Mouse (Mus musculus): ENCODE measurements around the gene Mocs1.

Mocs1 gene
- long read RNA-seq, experiment 1, partial matches to known transcripts, result 0 of 7 reads
- long read RNA-seq, experiment 1, other reads (novel, unspliced or antisense), result 4 of 7 reads
- long read RNA-seq, experiment 2, partial matches to known transcripts, result 0 of 3 reads
- long read RNA-seq, experiment 2, other reads (novel, unspliced or antisense), result 1 of 3 reads

DNA sequence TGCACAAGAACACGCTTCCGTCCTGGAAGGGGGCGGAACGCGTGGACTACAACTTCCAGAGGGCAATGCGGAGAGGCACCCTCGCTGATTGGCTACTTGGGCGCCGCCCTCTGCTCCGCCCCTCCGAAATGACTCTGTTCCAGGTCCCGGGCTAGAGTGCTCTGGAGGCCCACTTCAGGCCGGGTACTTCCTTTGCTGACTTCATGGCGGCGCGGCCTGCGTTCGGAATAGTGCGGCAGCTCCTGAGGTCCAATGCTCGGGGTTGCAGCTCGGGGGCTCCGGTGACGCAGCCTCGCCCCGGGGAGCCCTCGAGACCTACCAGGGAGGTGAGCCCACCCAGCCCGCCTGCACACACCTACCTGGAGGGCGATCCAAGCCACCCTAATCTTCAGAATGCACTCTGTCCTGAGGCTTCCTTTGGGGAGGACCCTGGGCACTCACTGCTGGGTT lies at the start of gene Mocs1:
TSS of gene Mocs1 (plus strand) at position 124 of the 450 bp plus-strand sequence.
- intact Hi-C loops (cut with DNase I), result no loop called here

DNA sequence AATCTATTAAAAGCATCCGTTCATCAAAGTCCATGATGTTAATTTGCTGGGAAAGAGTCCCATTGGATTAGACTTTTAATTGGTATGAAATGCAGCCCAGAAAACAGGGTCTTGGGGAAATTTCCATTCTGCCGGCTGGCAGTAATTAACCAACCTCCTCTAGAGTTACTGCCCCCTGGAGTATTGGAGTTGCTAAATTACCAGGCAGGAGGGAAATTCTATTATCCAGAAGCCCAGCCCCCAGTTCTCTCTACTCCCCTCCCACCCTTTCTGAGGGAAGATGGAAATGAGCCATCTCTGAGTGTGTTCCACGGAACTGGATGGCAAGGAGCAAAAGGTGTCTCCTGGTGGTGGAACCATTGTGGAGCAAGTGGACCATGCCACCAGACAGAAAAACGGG lies 48.5 kb upstream of the Mocs1 start:
- intact Hi-C loops (cut with DNase I), result no loop called here

DNA sequence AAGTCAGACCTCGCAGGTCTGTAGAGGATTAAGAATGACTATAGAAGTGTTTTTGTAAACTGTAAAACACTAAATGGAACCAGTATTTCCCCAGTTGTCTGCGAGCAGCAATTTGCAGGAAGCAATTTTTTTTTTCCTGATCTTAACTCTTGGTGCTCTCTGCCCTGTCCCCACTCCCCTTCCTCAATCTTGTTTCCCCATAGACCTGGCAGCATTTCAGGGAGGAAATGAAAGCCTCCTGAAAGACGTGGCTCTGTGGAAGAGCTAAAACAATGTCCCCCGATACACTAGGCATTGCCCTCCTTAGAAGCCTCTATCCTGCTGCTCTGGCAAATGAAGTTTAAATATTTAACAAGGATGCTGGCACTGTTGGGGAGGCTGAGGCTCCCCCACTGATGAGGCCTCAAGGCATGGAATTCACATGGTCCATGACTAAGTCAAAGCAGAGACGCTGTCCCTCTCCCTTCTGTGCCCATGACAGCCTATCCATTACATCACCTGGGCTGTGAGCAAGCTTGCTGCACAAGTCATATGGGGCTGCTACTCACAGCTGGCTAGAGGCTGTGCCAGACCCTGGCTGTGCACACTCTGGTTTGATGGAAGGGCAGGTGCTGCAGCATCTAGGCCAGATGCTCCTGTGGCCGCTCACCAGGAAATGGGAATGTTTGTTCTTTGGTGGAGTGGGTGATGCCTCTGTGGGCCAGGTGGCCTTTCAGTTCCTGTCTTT lies 43.8 kb upstream of the Mocs1 start:
- intact Hi-C loops (cut with DNase I), result no loop called here

DNA sequence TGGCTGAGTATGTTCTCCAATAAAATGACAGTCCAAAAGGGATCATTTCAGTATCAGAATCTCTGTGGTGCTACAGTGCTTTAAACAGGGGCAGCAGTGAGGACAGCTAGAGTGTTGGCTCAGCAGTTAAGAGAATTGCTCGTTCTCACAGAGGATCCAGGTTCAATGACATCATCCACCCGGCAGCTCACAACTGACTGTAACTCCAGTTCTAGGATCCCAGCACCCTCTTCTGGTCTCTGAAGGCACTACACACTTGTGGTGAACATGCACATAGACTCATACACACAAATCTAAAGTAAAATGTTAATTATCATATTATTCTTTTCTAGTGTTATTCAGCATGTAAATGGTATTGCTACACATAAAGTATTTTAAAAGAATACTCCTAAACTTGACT lies 40.4 kb upstream of the Mocs1 start:
- intact Hi-C loops (cut with DNase I), result no loop called here

DNA sequence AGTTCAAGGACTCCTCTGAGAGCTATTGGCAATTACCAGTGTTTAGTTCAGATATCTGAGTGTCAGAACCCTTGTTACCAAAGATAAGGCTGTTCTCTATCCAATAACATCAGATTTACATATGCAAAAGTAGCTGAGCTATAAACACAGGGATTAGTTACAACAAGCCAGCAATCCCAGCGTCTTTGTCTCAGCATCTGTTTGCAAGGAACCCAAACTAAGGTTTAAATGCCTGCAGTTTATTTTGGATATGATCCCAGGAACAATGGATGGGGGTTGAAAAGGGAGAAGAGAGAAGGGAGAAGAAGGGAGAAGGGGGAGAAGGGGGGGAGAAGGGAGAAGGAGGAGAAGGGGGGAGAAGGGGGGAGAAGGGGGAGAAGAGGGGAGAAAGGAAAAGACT lies 35.4 kb upstream of the Mocs1 start:
- intact Hi-C loops (cut with DNase I), result no loop called here

DNA sequence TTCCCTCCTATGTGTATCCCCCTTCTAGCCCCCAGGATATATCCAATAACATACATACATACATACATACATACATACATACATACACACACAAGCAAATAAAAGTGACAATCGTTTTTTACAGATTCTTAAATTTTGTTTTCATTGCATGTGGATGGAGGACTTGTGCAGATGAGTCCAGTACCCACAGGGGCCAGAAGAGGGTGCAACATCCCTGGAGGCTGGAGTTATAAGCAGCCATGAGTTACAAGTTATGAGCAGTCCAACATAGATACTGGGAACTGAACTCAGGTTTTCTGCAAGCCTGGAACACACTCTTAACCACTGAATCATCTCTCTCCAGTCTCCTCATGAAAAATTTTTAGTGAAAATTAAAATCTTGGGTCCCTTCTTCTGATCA lies 33.3 kb upstream of the Mocs1 start:
- intact Hi-C loops (cut with DNase I), result loop anchor here (5.0 kb wide), 1 partner anchor 128 kb away; no protein-coding TSS in a partner anchor

DNA sequence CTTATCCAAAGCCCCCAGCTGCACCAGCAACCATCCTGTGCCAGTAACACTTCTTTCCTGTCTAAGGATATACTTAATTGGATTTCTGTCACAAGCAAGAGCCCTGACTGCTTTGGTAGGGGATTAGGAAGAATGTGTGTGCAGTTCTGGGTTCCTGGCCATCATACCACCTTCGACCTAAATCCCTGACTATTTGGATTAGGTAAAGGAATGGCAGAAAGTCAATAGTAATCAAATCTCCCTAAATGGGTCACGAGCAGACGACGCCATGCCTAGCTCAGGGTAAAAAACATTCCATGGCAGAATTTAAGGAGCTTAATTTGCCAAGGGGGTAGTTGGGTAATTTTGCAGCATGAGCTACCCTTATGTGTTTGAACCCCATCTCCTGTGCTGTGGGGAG lies 28.6 kb upstream of the Mocs1 start:
- intact Hi-C loops (cut with DNase I), result loop anchor here (5.0 kb wide), 4 partner anchors 132 to 932 kb away; partner anchors contain the start of gene Lrfn2

DNA sequence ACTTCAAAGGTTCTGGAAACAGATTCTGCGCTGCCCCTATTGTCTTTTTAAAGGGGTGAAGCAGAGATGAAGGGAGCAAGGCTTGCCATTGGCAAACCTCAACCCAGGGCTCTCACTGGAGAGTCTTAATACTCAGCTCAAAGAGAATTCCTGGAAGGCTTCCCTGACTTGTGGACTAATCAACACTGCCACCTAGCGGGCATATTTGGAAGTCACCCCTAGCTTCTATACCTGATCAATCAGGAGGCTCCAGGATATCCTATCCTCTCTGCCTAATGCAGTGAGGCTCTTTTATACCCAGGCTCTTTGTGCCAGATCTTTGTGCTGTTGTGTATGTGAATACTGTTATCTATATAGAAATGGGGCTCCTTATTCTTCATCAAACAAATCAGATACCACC lies 28.0 kb upstream of the Mocs1 start:
- intact Hi-C loops (cut with DNase I), result loop anchor here (5.0 kb wide), 3 partner anchors 213 to 933 kb away; partner anchors contain the start of gene Lrfn2

DNA sequence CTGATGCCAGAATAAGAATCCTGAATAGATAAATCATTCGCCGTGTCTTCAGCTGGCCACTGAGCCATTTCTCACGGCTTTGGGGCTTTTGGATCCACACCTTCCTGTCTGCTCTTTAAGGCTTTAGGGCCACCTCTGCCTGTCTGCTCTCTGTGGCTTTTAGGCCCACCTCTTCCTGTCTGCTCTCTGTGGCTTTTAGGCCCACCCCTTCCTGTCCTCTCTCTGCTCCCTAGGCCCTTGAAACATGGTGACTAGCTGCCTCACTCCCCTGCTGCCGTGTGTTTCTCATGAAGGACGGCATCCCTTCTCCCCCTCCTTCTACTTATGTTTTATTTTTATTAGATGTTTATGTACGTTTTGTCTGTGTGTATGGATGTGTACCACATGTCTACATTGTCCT lies 25.0 kb upstream of the Mocs1 start:
- intact Hi-C loops (cut with DNase I), result loop anchor here (5.0 kb wide), 3 partner anchors 216 to 936 kb away; partner anchors contain the start of gene Lrfn2

DNA sequence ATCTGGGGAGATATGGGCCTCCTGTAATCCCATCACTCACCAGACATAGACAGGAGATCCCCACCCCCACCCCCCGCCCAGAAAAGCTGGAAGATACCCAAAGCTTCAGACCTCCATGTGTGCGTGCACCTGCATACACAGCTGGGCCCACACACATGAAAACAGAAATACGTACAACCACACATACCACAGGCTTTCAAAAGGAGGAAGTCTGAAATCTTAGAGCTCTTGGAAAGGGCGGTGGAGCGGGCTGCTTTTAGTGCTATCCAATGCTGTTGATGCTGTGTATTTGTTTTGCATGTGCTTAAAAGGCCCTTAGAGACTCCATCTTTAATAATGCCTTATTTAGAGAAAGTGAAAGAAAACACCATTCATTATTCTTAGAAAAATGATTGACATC lies 22.2 kb upstream of the Mocs1 start:
- intact Hi-C loops (cut with DNase I), result no loop called here

DNA sequence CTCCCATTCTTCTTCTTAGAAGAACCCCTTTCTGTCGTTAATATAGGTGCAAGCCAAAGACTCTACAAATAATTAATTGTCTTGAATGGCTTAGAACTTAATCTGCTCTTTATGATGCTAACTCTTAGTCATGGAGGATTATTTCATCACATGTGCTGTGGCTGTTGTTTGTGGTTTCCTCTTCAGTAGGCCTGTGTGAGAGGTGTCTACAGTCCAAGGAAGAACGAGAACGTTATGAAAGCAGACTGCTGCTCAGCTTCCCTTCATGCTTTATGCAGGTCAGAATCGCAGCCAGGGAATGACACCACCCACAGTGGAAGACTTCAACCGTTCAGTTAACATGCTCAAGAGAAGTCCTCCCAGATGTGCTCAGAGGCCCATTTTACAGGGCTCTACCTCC lies 15.2 kb upstream of the Mocs1 start:
- intact Hi-C loops (cut with DNase I), result no loop called here

DNA sequence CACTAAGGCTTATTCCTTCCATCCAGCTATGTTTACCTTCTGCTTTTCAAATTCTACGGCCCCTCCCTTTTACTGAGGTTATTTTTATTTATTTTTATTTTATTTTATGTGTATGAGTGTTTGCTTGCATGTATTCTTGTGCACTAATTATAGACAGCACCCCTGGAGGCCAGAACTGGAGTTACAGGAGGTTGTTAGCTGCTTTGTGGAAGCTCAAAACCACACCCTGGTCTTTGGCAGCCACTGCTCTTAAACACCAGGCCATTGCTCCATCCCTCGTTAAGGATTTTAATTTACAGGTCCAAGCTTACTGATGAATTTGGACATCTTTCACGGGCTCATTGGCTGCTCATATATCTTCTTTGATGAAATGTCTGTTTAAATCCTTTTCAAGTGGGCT lies 14.6 kb upstream of the Mocs1 start:
- intact Hi-C loops (cut with DNase I), result no loop called here

DNA sequence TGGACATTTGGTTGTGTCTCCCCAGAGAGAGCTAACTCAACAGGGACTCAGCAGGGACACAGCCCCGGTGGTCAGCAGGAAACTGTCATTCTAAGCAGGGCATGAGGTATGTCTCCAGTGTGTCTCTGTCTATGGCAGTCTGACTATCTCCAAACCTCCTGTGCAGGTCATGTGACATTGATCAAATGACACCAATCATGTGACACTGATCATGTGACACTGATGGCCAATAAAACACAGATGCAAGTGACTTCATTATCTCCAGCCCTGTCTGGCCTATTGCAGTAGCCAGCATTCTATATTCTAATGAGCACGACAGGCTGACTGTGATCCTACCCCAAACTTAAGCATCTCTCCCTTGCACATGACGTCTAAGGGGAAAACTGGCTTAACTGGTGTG lies 11.9 kb upstream of the Mocs1 start:
- intact Hi-C loops (cut with DNase I), result no loop called here

DNA sequence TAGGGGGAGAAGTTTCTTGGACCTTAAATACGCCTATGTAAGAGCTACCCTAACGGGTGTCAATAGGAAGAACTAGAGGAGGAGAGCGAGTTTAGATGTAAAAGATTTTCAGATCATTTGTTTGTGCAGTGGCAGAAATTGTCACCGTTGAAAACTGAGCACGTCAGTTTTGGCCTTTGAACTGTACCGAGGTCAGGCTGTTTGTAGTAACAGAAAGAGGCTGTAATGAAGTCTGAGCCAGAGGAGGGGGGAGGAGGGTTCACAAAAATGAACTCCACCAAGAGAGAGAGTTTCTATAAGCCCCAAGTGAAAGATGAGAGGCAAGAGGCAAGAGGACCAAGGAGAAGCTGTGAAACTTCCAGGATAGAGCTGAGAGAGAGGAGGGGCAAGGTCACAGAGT lies 8.3 kb upstream of the Mocs1 start:
- intact Hi-C loops (cut with DNase I), result no loop called here

DNA sequence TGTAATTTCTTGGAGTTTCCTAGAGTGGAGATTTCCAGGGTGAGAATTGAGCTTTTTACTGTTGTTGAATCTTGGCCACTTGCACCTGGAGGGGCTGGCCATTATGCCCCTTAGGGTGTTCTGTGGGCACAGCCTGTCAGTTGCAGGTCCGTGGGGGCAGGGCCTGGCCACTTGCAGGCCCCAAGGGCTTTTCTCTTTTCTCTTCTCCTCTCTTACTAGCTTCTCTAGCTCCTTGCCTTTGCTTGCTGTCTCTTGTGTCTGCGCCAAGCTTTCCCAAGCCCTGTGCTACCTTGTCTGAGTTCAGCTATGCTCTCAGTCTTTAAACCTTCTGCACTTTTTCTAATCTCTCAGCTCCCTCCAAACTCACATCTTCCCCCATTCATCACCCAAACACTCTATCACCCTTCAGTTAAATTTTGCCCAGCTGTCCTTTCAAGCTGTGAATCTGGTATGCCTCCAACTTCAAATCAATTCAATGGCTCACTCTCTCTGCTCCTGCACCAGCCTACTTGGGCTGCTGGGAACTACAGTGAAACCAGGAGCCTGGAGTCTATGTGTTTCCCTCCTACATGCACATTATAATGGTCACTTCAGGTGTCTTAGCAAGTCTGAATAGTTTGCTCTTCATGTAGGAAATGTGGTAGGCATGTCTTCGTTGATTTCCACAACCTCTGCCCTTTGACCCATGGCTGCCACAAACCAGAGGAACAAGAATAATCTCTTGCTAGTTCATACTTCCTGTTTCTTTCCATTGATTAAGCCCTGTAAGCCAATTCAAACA lies 5.7 kb upstream of the Mocs1 start:
- intact Hi-C loops (cut with DNase I), result no loop called here

DNA sequence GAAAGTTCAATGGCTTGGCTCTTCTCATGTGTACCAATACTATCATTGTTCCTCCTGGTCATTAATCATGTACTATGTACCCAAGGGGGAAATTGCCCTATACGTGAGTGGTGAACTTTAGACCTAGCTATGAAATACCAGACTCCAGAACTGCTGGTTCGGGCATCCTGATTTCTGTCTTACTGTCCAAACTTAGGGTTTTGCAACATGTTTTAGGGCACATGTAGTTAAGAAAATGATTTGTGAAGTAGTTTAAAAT lies 5.2 kb upstream of the Mocs1 start:
- intact Hi-C loops (cut with DNase I), result no loop called here

DNA sequence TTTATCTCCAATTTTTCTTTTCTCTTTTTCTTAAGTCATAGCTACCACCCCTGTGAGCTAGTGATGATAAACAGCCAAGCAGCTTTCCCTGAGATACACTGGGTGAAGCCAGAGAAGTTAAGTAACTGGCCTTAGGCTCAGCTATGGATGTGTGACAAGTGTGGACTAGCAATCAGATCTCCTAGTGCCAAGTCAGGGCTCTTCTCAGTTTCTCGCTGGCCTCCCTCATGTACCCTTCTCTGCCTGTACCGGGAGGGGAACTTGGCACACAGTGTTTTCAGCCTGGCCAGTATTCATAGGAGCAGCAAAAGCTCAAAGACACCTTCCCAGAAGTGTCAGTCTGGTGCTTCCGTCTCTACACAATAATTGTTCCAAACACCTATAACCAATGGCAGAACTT lies 4.3 kb upstream of the Mocs1 start:
- intact Hi-C loops (cut with DNase I), result no loop called here

DNA sequence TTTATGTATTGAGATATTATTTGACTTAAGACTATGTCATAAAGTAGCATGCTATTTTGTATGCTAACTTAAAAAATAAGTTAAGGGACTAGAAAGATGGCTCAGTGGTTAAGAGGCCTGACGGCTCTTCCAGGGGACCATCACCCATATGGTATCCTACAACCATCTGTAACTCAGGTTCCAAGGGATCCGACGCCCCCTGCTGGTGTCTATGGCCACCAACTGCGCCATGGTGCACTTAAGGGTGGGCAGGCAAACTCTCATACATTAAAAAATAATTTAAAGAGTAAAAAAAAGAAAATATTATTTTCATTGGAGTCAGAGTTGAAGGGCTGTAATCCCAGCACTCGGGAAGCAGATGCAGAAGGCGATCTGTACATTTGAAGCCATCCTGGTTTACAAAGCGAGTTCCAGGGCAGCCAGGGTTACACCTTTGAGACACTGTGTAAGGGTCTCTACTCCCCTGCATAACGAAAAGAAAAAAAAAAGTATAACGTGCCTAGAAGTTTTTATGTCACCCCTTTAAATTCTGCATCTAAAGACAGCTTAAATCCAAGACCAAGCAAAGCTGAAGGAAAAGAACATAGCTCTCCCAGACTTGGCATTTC lies 427 bp upstream of the Mocs1 start:
- intact Hi-C loops (cut with DNase I), result no loop called here

DNA sequence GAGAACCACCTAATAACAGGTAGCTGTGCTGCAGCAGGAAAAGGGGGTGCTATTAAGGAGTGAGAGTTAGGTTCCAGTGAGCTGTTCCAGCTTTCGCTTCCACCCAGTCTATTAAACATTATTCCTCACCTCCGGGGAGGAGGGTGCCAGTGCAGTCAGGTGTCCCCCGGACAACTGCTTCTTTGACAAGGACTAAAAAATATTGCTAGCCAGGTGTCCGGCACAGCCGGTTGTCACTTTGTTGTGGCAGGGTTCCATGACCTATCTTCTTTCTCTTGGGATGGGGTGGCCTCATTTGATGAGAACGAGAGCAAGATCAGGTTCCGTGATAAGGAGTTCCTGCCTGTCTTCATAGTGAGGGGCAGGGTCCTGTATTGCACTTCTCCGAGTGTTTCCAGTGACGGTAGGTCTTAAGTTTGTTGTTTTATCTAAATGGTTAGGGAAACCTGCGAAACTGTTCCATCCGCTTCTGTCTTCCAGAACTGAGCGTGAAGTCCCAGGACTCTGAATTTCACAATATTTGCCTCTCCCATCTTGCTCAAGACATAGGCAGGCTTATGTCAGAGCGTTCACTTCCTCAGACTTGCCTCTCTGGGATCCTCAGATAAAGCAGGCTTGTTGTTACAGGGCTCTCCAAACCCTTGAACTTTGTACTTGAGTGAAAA lies 721 bp downstream of the Mocs1 start:
- intact Hi-C loops (cut with DNase I), result no loop called here

DNA sequence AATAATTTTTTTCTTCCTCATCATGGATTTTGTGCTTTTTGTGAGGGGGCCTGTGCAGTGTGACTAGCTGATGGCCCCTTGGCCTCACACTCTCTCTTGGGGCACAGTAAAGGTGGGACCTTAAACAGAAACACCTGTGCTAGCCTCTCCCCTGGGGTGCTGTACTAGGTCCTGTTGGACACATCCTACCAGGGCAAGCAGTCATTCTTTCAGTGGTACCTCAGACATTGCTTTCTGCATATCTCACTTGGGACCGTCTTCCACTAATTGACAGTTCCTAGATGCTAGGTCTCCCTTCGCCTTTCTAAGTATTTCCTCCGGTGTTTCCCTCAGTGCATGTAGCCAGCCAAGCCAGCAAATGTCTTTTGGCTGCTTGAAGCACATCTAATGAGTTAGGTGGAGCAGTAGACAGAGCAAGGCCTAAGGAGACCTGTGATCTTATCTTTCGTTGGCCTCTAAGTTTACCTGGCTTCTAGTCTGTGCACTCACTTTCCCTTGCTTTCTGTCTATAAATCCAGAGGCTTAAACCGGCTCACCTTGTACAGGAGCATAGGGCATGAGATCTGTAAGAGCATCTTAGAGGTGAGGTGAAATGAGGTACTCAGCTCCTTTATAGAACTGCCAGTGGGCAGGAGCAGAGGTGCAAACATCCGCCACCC lies 1.4 kb downstream of the Mocs1 start:
- intact Hi-C loops (cut with DNase I), result no loop called here

DNA sequence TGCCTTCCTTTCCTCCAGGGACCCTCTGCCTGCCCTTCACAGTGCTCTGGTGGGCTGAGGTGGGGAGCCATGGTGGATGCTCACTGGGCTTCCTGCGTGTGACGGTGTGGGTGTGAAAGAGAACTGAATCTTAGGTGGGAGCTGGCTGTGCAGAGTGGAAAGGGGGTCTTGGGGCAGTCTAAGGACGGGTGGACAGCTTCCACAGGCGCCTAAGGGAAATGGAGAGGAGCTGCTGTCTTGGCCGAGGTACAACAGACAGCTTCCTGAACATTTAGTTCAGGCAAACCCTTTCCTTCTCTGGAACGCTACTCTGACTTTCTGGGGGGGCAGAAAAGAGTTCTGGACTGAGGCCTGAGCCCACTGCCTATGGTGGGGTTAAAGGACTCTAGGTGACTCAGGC lies 2.0 kb downstream of the Mocs1 start:
- intact Hi-C loops (cut with DNase I), result no loop called here
